Mouse (Mus musculus): Measurements from ENCODE around the gene Gm20388. TPM values are rescaled to one million over a fixed set of nuclear protein-coding genes. Genes with fewer than 3 reads are reported as not detected.

Gene Gm20388
- polyA plus RNA-seq, 1 experiment from 2014 or later = not detected

DNA sequence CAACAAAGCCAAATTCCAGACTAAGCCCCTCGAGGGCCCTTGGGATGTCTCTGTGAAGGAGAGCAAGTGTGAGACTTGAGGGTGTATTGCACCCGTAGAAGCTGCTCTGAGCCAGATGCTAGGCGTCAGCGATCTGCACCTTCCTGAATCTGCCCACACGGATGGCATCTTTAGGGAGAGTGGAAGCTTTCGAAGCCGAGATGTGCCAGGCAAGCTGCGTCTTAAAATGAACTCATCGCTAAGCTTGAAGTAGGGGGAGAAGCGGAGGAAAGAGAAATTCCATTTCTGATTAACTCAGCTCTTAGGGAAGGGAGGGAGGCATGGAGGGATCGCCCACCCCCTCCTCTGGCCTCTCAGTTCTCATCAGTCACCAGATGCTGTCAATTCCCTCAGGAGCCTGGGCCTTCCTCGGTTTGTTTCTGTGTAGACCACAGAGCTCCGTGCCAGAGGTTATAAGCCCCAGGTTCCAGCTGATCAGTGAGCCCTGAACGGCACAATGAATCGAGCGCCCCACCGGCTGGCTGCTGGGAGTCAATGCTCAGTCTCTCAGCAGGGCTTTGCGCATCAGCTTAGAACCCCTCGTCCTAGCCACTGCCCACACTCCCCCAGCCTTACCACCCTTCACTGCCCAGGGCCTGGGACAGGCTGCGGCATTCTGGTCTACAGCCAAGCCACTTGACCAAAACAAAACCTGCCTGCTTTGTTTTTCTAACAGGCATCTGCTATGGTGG lies 3818.6 kb downstream of the Gm20388 start:
- peaks cover 40% of the 10 kb centered on the region for H3K27me3 ChIP-seq
- H3K4me2 ChIP-seq = no peak overlapping the region
- no peak for DNase-seq
- H3K9me3 ChIP-seq (replicated peaks) = no peaks in the 10 kb centered on the region
- no peak overlapping the region for H3K9ac ChIP-seq
- WGBS (ENCODE audit: insufficient replicate concordance) = 40% methylated on average over 20 of the region's 20 CpGs
- H3K27ac ChIP-seq = no peak overlapping the region
- peaks cover 7% of the 10 kb centered on the region for H3K4me1 ChIP-seq (replicated peaks)
- no peak overlapping the region for H3K4me3 ChIP-seq (replicated peaks)
- ATAC-seq (ENCODE audit: low read depth) = no peak
- no peaks in the 10 kb centered on the region for H3K36me3 ChIP-seq

DNA sequence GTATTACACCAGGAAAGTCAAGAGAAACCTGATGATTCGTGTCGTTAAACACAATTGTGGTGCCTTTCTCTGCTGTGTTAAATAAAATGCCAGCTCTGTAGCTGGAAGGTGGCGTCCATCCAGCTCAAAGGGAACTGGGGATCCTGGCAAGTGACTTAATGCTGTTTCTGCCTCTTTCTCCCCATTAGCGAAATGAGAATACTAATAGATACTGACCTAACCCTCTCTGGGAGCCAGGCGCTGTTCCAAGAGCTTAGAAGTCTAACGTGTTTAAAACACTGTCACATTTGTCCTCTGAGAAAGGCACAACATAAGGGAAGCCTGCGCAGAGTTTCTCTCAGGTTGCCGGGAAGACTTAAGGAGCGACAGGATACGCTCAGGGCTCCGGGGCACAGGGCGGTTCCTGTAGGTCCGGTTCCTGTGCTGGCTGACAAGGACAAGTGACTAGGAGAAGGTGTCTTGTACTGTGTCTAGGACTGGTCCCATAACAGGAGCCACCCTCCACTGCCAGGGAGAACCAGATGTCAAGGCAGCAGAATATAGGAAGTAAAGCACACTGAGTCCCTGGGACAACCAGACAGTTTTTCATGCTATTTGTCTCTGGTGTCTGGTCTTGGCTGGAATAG lies 3819.3 kb downstream of the Gm20388 start:
- WGBS (ENCODE audit: insufficient replicate concordance) = 68% methylated on average over 13 of the region's 13 CpGs
- H3K4me1 ChIP-seq (replicated peaks) = peaks cover 7% of the 10 kb centered on the region
- H3K36me3 ChIP-seq = no peaks in the 10 kb centered on the region
- H3K27me3 ChIP-seq = peaks cover 40% of the 10 kb centered on the region
- H3K9me3 ChIP-seq (replicated peaks) = no peaks in the 10 kb centered on the region
- H3K27ac ChIP-seq = no peak overlapping the region
- DNase-seq = no peak
- no peak overlapping the region for H3K4me3 ChIP-seq (replicated peaks)
- no peak for ATAC-seq (ENCODE audit: low read depth)
- no peak overlapping the region for H3K9ac ChIP-seq
- H3K4me2 ChIP-seq = no peak overlapping the region

DNA sequence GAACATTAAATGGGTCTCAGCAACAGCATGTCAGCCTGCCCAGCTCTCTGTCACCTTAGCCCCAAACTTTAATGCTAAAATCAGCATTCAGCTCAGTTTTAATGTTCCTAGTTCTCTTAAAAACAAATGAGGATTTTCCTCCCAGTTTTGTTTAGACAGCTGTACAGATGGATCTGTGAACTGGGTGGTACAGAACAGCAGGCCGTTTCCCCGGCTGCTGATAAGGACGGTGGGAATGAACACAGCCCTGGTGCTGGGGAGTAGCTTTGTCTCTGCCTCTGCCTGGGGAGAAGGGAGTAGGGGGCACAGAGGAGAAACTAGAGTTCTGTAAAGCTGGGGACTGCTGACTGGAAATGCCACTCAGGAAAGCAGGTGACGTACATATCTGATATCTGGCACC lies 3821.7 kb downstream of the Gm20388 start:
- no peaks in the 10 kb centered on the region for H3K9me3 ChIP-seq (replicated peaks)
- no peak overlapping the region for H3K27ac ChIP-seq
- H3K9ac ChIP-seq = no peak overlapping the region
- DNase-seq = no peak
- H3K36me3 ChIP-seq = no peaks in the 10 kb centered on the region
- peaks cover 44% of the 10 kb centered on the region for H3K27me3 ChIP-seq
- ATAC-seq (ENCODE audit: low read depth) = no peak
- WGBS (ENCODE audit: insufficient replicate concordance) = 18% methylated on average over 4 of the region's 4 CpGs
- peaks cover 7% of the 10 kb centered on the region for H3K4me1 ChIP-seq (replicated peaks)
- H3K4me2 ChIP-seq = no peak overlapping the region
- no peak overlapping the region for H3K4me3 ChIP-seq (replicated peaks)

DNA sequence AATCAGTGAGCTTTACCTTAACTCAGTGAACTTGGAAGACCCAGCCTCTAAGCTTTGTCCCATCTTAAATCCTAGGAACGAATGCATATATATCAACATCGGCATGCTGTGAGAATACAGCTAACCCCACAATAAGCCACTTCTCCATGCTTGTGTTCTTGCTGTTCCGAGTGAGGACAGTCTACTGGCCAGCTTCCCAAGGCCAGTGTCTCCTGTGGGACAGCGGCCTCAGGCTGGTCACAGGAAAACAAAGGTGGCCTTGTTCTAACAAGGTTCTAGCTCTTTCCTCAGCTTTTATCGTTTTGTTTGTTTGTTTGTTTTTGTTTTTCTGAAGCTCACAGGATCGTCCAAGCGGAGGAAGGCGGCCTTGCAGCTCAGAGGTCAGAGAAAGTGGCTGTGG lies 3823.8 kb downstream of the Gm20388 start:
- no peak for DNase-seq
- H3K9ac ChIP-seq = no peak overlapping the region
- whole genome bisulfite sequencing (ENCODE audit: insufficient replicate concordance) = 73% methylated on average over 8 of the region's 8 CpGs
- peaks cover 4% of the 10 kb centered on the region for H3K4me1 ChIP-seq (replicated peaks)
- no peaks in the 10 kb centered on the region for H3K36me3 ChIP-seq
- H3K4me3 ChIP-seq (replicated peaks) = no peak overlapping the region
- no peak for ATAC-seq (ENCODE audit: low read depth)
- H3K9me3 ChIP-seq (replicated peaks) = no peaks in the 10 kb centered on the region
- H3K27ac ChIP-seq = no peak overlapping the region
- no peak overlapping the region for H3K4me2 ChIP-seq
- H3K27me3 ChIP-seq = peaks cover 28% of the 10 kb centered on the region

DNA sequence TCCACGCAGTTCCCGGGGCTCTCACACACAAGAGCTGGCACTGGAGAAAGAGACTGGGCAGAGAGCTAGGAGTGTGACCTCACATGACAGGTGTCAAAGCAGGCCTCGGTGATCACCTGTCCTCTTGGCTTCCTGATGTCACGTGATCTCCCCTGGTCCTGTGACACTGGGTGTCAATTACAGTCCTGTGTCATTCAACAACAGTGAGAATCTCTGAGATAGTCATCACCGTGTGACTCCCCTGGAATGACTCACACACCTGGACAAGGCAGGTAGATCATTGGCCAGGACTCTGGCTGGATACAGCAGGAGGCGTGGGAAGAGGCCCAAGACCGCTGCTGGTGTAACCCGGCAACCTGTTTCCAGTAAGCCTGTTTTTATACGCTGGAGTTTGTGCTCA lies 3826.3 kb downstream of the Gm20388 start:
- DNase-seq (no peak), ATAC-seq (ENCODE audit: low read depth) (no peak)
- no peaks in the 10 kb centered on the region for H3K36me3 ChIP-seq
- no peak overlapping the region for H3K27ac ChIP-seq
- peaks cover 7% of the 10 kb centered on the region; the same call in 1 of the 2 replicates for H3K4me1 ChIP-seq (replicated peaks)
- no peak overlapping the region for H3K4me3 ChIP-seq (replicated peaks)
- no peaks in the 10 kb centered on the region for H3K9me3 ChIP-seq (replicated peaks)
- no peak overlapping the region for H3K9ac ChIP-seq
- H3K4me2 ChIP-seq = no peak overlapping the region
- H3K27me3 ChIP-seq = peaks cover 20% of the 10 kb centered on the region; the same call in 1 of the 2 replicates
- 65% methylated on average over 9 of the region's 9 CpGs for WGBS (ENCODE audit: insufficient replicate concordance)

DNA sequence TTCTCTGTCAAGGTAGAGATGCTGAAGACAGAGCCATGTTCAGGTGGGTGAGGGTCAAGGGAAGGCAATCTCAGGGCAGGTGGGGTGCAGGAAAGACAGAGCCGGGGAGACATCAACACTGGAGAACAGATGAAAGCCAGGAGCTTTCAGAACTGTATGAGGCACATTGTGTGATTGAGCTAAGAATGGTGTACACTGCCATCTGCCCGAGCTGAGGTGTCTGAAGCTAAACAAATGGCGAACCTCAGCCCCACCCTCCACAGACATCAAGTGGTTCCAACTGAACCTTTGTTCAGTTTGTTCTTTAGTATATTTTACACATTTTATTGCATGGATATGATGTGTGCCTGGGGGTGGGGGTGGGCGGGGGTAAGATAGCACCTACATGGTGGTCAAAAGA lies 3829.6 kb downstream of the Gm20388 start:
- no peak overlapping the region for H3K27ac ChIP-seq
- WGBS (ENCODE audit: insufficient replicate concordance) = 58% methylated on average over 4 of the region's 4 CpGs
- H3K4me3 ChIP-seq (replicated peaks) = no peak overlapping the region
- peaks cover 4% of the 10 kb centered on the region; the same call in 1 of the 2 replicates for H3K4me1 ChIP-seq (replicated peaks)
- no peak overlapping the region for H3K4me2 ChIP-seq
- peaks cover 20% of the 10 kb centered on the region for H3K27me3 ChIP-seq
- DNase-seq (no peak), ATAC-seq (ENCODE audit: low read depth) (no peak)
- H3K9ac ChIP-seq = no peak overlapping the region
- no peaks in the 10 kb centered on the region for H3K9me3 ChIP-seq (replicated peaks)
- H3K36me3 ChIP-seq = no peaks in the 10 kb centered on the region

DNA sequence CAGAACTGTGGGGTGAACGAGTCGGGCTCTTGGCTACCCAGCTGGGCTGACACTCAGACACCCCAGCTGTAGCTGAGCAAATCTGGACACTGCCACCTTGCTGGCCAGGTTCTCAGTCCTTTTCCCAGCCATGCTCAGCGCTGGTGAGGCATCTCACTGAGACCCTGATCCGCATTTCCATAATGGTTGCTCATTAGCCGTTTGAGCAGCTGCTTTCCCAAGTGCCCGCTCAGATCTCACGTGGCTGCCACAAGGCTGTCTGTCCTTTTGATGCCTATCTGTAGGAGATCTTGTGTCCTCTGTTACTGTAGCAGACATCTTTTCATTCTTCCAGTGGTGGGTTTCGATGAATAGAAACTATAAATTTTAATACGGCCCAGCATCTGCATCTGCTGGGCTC lies 3830.6 kb downstream of the Gm20388 start:
- Histone ChIP-seq H3K27ac (no peak overlapping the region), H3K36me3 (no peaks in the 10 kb centered on the region), H3K27me3 (peaks cover 16% of the 10 kb centered on the region), H3K4me1 (replicated peaks) (peaks cover 4% of the 10 kb centered on the region; the same call in 1 of the 2 replicates), H3K9ac (no peak overlapping the region), H3K4me2 (no peak overlapping the region), H3K9me3 (replicated peaks) (no peaks in the 10 kb centered on the region), H3K4me3 (replicated peaks) (no peak overlapping the region)
- DNase-seq = no peak
- no peak for ATAC-seq (ENCODE audit: low read depth)
- 71% methylated on average over 9 of the region's 9 CpGs for WGBS (ENCODE audit: insufficient replicate concordance)

DNA sequence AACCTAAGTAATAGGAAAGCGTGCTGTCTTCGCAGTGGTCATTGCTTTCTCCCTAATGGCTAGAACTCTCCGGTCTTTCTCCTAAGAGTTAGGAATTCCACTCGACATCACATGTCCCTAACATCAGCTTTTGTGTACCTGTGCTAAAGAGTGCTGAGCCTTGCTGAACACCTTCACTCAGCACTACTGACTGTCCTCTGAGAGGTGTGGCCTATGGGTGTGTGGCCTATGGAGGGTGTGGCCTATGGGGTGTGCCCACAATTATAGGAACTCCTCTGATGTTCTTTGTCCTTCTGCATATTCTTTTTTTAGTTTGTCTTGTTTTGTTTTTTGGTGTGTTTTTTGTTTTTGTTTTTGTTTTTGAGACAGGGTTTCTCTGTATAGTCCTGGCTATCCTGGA lies 3835.8 kb downstream of the Gm20388 start:
- 80% methylated on average over 4 of the region's 4 CpGs for WGBS (ENCODE audit: insufficient replicate concordance)

DNA sequence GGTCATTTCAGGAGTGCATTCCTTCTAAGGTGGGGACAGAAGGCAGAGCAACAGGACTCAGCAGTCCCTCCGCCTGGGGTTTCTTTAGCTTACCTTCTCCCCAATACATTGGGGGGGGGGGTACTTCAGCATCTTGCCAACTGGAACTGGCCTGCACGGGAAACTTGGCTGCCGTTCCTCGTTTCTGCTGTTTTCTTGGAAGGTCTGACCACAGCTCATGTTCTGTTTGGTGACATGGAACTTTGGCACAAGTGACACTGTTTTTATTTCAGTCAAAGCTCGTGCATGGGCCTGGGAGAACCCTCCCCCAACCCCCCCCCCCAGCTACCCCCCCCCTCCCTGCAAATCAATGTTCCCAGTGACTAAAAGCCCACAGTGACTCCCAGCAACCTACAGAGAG lies 3837.1 kb downstream of the Gm20388 start:
- Histone ChIP-seq H3K9me3 (replicated peaks) (no peaks in the 10 kb centered on the region), H3K4me3 (replicated peaks) (no peak overlapping the region), H3K27ac (no peak overlapping the region), H3K4me1 (replicated peaks) (no peaks in the 10 kb centered on the region), H3K9ac (no peak overlapping the region), H3K4me2 (no peak overlapping the region), H3K36me3 (no peaks in the 10 kb centered on the region), H3K27me3 (peaks cover 6% of the 10 kb centered on the region; the same call in 1 of the 2 replicates)
- ATAC-seq (ENCODE audit: low read depth) (no peak), DNase-seq (no peak)
- WGBS (ENCODE audit: insufficient replicate concordance) = 45% methylated on average over 5 of the region's 5 CpGs

More for the DNA sequence above, 3835.8 kb downstream of the Gm20388 start:
- Histone ChIP-seq H3K4me3 (replicated peaks) (no peak overlapping the region), H3K36me3 (no peaks in the 10 kb centered on the region), H3K9ac (no peak overlapping the region), H3K27me3 (peaks cover 8% of the 10 kb centered on the region; the same call in 1 of the 2 replicates), H3K27ac (no peak overlapping the region), H3K4me2 (no peak overlapping the region), H3K9me3 (replicated peaks) (no peaks in the 10 kb centered on the region), H3K4me1 (replicated peaks) (no peaks in the 10 kb centered on the region)
- DNase-seq (no peak), ATAC-seq (ENCODE audit: low read depth) (no peak)

DNA sequence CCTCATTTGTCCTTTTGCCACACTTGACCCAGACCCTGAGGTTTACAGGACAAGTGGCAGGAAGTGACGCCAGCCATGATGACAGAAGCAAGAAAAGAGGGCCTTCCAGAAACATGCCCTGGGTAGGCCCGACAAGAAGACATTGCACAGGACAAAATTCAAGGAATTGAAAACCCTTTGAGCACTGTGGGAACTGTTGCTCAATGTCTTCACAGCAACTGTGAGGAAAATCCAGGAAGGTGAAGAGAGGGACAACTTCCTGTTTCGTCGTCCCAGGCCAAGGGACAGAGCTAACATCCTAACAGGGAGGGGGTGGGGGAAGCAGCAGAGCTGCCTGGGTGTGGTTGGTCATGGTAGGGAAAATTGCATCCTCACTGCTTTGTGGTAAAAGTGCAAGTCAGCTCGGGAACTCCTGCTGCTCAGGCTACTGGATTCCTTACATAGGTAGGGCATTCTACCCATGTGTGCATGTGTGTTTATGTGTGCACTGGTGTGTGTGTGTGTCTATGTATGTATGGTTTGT lies 3839.6 kb downstream of the Gm20388 start:
- H3K27ac ChIP-seq = no peak overlapping the region
- 17% methylated on average over 5 of the region's 5 CpGs for WGBS (ENCODE audit: insufficient replicate concordance)
- no peak for DNase-seq

DNA sequence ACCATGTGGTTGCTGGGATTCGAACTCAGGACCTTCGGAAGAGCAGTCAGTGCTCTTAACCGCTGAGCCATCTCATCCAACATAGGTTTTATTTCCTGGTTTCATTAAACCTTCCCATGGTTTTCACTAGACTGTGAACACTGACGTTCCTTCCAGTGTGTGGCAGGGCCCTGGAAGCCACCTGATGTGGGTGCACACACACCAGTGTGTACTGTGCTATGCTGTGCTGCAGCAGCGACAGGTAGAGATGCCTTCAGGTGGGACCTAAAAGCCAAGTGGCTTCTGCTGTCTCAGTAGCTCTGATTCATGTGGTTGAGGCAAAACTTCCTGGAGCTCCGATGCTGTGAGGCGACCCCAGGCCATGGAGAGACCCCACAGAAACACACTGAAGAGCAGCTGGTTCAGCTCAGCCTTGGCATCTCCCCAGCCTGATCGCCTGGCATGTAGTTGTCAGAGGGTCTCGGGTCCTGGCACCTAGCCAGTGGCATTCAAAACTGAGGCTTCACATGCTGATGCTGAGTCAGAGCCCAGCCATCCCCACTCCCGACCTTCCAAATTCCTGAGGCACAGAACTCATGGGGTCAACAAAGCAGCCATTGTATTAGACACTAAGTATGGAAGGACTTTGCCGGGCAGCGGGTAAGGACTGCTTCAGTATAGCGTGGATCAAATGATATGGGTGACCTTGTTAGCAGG lies 3842.3 kb downstream of the Gm20388 start:
- WGBS (ENCODE audit: insufficient replicate concordance) = 68% methylated on average over 13 of the region's 13 CpGs
- peaks cover 6% of the 10 kb centered on the region; the same call in 1 of the 2 replicates for H3K4me1 ChIP-seq (replicated peaks)
- H3K27ac ChIP-seq = no peak overlapping the region
- H3K27me3 ChIP-seq = peaks cover 12% of the 10 kb centered on the region; the same call in 1 of the 2 replicates
- DNase-seq = no peak
- H3K4me2 ChIP-seq = no peak overlapping the region
- H3K9me3 ChIP-seq (replicated peaks) = no peaks in the 10 kb centered on the region
- no peaks in the 10 kb centered on the region for H3K36me3 ChIP-seq
- no peak overlapping the region for H3K9ac ChIP-seq
- no peak for ATAC-seq (ENCODE audit: low read depth)
- no peak overlapping the region for H3K4me3 ChIP-seq (replicated peaks)

More for the DNA sequence above, 3839.6 kb downstream of the Gm20388 start:
- H3K9ac ChIP-seq = no peak overlapping the region
- H3K9me3 ChIP-seq (replicated peaks) = no peaks in the 10 kb centered on the region
- peaks cover 6% of the 10 kb centered on the region; the same call in 1 of the 2 replicates for H3K4me1 ChIP-seq (replicated peaks)
- peaks cover 10% of the 10 kb centered on the region; the same call in 1 of the 2 replicates for H3K27me3 ChIP-seq
- no peak overlapping the region for H3K4me2 ChIP-seq
- no peak overlapping the region for H3K4me3 ChIP-seq (replicated peaks)
- H3K36me3 ChIP-seq = no peaks in the 10 kb centered on the region
- no peak for ATAC-seq (ENCODE audit: low read depth)

All from liver, embryonic 13.5 days (tissue).